Mouse (Mus musculus) layer of hippocampus, postnatal 14 days (tissue): ENCODE data around the gene Mtmr11. TPM values are rescaled to one million over a fixed set of nuclear protein-coding genes. Genes with fewer than 3 reads are reported as not detected.
A peak's percentile ranks its signal among the peaks of the same experiment; 100 is the strongest.

Experiments
- DNase-seq, 2 experiments: peaks; one replicate each; pipeline ENCODE4 v3.0.0; 2021 to 2022; ENCODE audit warnings: low spot score in 2 of 2, mixed read lengths in 1 of 2
- long read RNA-seq, 2 experiments: library from polyadenylated mRNA; stranded (forward); transcript quantifications; one replicate each; pipeline ENCODE4 v2.0.0; 2021
- total RNA-seq, 2 experiments: library from RNA; stranded (reverse); gene quantifications; 2 replicates each; pipeline ENCODE4 v1.2.3; 2021

The Mtmr11 gene
- total RNA-seq: 1 to 10 TPM; 5.8 to 7.8 TPM
- long read RNA-seq, experiment 1, partial matches to known transcripts: 1 of 4 reads
- long read RNA-seq, experiment 1, other reads (novel, unspliced or antisense): 0 of 4 reads
- long read RNA-seq, experiment 2: 0 reads

DNA sequence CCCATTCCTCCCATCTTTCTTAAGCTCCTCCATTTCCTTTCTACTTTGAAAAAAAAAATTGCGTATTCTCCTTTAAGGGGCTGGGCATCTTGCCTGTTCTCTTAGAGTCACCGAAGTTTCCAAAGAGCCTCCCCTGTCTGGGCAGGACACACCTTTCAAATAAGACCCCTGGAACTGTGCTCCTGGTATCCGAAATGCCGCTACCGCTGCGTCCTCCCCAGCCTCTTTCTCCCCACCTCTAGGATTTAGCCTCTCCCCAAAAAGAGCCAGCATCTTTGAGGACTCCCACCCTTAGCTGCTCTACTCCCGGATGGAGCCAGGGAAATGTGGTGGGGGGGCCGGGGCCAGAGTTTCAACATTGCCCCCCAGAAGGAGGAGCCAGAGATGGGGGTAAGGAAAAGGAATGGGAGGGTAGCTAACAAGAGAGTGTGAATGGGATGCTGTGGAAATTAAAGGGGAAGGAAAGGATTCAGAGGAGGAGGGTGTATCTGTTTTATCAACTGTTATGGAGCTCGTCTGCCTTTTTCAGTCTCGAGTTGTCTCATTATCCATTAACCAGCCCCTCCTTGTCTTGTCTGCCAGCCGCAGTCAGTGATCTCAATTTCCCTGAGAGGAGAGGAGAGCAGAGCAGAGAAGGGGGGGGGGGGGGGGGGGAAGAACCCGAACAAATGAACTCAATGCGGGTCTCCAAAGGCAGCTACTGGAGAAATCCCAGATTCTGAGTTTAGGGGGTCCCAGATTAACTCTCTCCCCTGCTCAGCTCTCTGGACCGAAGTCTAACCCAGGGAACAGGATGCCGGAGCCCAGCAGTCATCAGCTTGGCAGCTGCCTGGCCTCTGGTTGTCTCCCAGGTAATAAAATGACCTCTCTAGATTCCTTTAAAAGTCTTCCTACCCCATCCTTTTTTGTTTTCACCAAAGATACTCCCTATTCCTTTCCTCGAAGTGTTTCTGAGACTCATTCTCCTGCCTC, at the start of gene Mtmr11:
Gene Mtmr11 (plus strand): TSS at position 136 of the 972 bp plus-strand sequence.
- no peak for DNase-seq

DNA sequence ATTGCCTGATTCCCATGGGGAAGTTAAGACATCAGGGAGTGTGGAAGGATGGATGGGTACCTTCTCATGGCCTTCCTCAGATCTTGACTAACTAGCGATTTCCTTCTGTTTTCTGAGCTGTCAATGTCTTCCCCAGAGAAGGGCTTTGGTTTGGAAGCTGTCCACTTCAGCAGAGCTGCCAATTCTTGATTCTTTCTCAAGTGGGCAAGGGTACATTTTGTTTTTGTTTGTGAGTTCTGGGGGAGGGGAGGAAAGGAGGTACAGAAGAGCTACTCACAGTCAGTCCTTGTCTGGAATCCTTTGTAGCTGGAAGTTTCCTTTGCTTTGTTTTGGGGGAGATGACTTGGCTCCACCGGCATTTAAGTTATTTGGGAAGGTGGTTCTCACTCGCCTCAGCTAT, 48.6 kb upstream of the Mtmr11 start:
- DNase-seq: peak in 1 of 2 experiments; percentile 50

DNA sequence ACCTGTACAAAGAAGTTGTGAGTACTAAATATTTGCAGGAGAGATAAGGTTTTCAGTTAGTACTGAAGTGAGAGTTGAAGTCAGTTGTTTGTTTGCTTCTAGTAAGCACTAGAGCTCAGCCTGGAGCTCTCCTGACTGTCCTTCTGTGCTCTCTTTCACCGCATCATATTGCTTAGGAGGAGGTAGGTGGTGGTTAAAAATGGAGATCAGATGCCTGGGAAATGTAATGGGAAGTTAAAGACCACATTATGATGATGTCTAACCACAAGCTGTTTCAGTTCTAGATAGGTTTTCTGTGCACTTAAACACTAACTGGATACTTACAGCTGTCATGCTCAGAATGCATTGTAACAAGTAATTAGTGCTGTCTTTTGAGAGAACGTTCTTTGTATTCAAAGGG, 43.7 kb upstream of the Mtmr11 start:
- peak in 1 of 2 experiments; percentile 12 for DNase-seq

DNA sequence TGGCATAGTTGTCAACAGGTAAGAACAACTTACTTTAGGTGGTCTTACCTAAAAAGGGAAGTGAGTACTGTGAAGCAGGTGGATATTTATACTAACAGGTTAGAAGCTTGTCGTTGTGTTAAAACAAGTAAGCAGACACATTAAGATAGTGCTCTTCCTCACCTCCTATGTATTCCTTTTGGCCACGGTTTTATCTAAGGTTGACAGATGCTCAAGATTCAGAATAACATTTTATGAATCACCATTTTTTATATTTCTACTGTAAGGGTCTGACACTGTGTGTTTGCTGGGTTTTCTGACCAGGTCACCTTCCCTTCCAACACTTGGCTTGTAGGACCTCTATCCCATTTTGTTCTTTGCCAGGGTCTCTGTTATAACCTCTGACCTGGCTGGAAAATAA, 43.1 kb upstream of the Mtmr11 start:
- DNase-seq: no peak

DNA sequence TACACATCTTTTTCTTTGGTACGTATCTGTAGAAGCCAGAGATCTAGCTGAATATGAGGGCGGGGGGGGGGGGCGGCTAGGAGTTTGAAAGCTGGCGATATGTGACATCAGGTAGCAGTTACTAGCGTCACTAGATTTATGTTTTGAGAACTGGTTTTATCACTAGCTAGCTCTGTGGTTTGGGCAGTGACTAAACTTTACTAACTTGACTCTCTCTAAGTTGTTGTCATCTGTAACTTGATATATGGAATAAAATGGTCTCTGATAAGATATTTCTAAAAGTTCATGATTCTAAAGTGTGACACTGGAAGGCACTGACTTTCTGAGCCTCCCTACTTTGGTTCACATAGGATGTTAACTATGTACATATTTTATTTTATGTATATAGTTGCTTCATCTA, 37.6 kb upstream of the Mtmr11 start:
- no peak for DNase-seq

DNA sequence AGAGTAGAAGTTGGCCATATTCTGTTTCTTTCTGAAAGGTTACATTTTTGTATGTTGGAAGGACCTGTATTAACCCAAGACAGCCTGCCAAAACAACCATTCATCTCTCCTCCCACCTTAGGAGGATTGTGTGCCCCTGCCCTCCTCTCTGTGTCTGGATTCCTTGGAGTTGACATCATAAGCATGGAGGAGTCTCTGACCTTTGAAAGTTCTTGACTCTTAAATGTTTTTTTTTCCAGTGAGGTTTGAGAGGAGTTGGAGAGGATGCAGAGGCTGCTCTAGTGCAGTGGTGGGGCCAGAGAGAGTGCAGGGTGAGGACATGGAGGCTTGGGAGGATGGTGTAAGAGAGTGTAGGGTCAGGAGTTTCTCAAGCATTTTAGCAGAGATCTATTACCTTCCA, 33.7 kb upstream of the Mtmr11 start:
- DNase-seq: no peak

DNA sequence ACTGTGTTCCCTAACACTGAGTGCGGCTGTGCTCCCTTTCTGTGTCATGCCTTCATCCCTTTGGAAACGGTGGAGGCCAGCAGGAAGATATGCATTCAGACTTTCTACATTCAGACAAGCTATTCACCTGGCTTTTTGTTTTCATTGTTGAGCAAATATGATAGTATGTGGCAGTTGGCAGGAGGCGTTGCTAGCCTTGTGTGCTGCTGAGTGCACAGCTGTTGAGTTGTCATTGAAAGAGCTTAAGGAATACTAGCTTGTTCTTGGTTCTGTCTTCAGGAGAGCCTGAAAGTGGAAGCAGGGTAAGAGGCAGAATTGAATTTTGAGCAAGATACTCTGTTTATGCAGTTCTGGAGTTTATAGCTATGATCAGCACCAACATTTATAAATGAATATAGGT, 29.3 kb upstream of the Mtmr11 start:
- DNase-seq: no peak

DNA sequence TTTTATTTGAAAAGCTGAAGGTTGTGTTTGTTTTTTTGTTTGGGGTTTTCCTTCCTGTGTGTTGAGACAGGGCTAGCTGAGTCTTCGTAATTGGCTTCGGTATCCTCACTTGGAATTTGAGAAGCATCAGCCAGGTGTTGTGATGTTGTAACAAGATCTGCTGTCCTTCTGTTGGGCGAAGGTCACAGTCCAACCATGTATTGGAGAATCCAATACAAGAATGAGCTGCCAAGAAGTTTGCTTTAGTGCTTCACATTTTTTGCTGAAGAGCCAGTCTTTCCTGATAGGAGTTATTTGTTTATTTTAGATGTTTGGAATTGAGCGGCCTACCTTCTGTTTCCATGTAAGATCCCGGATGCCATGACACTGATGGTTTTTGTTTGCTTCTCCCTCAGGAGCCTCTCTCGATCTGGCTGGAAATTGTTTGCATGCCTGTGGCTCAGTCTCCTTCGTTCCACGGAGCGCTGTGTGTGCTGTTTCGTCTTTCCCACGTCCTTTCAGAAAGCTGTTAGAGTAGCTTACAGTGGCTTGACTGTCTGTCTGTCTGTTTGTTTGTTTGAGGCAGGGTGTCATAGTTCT, 28.4 kb upstream of the Mtmr11 start:
- DNase-seq: no peak

DNA sequence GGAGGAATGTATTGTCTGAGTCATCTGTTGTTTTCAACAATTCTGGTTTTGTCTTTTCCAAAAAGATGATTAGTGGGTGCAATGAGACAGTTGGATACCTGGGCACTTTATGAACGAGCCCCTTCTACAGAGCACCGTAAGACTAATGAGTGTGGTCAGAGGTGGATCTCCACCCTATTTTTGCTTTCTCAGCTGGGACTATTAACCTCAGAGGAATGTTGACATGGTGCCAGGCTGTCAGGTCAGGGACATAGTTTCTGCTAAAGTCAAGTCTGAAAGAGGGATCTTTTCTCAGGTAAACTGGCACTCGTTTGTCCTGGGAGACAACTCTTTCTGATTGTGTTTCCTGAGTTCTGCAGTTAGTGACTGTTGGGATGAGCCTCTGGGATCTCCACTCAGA, 26.8 kb upstream of the Mtmr11 start:
- DNase-seq: no peak

DNA sequence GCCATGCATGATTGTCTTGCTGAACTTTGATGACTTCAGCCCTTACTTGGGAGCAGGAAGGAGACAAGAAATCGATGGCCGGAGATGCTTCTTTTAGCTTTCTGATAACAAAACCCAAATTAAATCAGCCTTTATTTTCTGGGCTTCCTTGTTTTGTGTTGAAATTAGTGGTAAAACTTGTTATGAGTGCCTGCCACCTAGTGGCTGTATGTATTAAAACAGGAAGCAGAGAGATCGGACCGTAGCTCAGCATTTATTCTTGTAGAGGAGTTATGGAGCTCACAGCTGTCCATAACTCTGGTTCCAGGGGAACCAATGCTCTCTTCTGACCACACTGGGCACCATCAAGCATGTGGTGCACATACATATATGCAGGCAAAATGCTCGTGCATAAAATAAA, 13.9 kb upstream of the Mtmr11 start:
- peak; percentile 56 to 83 for DNase-seq

DNA sequence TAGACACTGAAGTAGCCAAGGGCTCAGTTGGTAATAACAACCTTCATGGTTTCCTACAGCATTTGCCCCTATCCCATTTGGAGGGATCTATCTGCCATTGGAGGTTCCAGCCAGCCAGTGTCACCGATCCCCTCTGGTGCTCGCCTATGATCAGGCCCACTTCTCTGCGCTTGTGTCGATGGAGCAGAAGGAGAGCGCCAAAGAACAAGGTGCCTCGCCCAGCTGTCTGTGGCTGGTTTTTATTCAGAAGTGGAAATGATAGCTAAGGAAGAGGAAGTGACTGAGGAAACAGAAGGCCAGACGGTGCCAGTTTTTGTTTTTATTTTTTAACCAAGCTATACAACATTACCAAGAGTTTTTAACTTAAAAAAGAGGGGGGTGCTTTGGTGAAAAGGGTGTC, 10.0 kb upstream of the Mtmr11 start:
- no peak for DNase-seq

DNA sequence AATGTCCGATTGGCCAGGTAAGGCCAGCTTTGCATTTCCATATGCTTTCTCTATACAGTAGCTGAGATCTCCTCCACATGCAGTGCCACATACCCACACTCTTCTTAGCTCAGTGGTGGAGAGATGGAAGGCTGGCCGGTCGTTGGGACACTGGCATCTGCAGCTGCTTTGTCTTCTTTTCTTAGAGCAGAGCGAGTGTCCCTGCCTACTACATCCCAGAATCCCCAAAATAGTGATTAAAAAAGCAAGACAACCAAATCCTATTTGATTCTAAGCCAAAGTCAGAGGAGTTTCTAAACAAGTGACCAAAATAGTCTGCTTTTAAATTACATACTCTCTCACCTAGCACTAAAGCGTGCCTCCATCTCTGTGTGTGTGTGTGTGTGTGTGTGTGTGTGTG, 9.2 kb upstream of the Mtmr11 start:
- no peak for DNase-seq

DNA sequence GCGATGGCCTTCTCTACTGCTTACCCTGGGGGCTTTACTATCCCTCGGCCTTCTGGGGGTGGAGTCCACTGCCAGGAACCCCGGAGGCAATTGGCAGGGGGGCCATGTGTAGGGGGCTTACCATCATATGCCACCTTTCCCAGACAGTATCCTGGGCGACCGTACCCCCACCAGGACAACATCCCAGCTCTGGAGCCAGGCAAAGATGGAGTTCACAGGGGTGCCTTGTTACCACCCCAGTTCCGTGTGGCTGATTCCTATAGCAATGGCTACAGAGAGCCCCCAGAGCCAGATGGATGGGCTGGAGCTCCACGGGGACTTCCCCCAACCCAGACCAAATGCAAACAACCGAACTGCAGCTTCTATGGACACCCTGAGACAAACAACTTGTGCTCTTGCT, 6.3 kb upstream of the Mtmr11 start:
- no peak for DNase-seq

DNA sequence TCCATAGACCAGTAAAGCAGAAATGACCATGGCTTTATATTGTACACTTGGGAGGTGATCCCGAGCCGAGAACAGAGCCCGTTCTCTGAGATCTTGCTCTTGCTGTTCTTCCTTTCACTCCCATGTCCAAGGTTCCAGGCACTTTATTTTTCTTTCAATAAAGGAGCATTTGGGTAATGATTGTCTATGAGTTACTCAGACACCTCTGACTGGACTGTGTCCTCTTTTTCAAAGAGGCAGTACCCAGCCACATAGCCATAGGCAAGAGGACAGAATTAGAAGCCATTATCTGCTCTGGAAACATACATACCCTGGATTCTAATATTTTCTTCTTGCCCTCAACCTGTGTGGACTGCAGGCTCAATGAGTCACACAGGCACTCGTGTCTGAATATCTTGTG, 2.0 kb upstream of the Mtmr11 start:
- no peak for DNase-seq

DNA sequence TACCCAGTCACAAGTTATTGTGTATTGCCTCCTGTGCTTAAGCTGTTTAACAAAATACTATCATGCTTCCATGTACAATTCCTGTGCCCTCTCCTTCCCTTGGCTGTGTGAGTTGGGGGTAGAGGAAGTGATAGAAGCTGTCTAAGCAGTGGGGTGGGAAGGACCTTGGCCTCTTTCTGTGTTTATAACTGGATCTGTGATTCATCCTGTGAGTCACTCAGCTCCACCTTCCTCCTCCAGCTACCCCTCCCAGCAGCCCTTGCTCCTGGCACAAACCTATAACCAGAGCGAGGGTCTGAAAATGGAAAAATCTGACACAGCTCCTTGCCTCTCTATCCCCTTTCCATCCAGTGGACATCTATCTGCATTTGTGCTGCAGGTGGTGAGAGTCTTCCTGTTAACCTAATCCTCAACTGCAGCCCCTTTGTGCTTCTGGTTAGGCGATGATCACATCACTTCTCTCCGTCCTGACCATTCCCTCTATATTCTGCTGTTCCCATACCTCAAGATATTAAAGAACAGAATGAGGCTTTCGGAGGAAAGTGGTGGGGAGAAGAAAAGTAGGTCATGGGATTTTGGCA, 1.5 kb upstream of the Mtmr11 start:
- DNase-seq: no peak

DNA sequence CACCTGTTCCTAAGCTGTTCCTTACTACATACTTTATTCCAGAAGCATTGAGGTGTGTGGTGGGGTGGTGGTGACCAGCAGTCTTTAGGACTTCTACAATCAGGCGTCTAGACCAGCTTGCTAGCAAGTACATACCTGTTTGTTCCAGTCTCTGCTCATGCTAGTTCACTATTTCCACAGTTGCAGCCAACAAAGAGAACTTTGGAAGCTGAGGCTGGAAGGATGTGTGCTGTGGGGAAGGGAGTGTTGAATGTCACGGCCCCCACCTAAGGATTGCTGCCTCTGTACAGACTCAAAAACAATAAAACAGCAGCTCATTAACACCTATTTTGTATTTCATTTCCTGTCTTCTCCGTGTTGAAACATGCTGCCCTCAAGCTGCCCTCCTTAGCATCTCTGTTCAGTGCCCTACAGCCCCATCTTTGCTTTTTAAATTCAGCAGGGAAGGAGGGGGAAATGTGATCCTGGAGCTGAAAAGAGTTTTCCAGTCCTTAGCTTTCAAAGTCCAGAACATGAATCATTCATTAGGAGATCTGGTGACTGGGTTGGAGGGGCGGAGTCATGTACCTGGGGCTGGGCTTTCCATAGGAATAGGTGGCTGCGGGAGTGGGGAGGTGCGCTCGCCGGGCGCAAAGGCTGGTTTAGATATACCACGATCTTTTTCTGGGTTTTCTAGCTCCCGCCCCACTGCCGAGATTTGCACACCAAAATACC, 844 bp upstream of the Mtmr11 start:
- DNase-seq: no peak

DNA sequence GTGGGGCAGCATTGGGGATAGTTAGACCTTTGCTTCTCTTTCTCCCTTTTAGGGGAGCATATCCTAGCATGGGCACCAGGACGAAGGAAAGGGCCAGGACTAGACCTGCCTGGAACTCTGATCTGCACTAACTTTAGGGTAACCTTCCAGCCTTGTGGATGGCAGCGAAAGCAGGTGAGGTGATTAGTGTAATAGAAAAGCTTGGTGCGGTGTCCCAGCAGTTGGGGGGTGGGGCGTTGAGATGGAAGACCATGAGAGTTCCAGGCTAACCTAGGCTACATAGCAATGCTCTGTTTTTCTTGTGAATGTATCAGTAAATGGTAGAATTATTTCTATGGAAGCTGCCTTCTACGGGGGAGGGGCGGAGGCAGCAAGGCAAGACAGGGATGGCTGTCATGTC, 1.2 kb downstream of the Mtmr11 start:
- DNase-seq: no peak

DNA sequence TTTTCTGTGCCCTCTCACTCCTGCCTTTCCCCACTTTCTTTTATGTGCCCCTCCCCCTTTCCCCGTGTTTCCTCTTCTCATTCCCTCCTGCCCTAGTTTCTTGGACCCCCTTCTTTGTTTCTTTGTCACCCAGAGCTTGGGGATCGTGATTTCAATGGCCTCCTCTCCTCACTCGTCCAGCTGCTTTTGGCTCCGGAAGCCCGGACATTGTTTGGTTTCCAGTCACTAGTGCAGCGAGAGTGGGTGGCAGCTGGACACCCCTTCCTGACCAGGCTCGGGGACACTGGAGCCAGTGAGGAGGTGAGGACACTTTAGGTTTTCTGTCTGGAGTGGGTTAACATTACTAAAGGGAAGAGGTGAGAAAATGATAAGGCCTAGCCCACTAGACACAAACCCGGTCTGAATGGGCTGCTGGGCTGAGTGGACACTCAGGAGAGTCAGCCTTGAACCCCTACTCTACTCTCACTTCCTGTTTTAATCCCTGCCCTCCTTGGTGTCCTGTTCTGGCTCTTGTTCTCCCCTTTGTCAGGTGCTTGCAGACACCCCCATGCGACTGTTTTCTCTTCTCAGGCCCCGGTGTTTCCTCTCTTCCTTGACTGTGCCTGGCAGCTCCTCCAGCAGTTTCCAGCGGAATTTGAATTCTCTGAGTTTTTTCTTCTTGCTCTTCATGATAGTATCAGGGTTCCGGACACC, 6.8 kb downstream of the Mtmr11 start:
- DNase-seq: no peak

DNA sequence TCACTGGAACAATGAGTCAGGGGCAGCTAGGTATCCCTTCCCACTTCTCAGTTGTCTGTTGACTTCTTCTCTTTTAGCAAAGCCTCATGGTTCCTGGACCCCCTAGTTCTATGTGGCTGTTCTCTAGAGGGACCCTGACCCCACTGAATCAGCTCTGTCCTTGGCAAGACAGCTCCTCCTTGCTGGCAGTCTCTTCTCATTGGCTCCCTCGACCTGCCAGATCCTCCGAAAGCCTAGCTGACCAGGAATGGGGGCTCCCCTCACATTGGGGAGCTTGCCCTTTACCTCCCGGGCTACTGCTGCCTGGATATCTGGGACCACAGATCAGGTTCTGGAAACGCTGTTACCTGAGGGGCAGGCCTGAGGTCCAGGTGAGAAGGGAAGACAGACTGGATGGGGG, 8.5 kb downstream of the Mtmr11 start:
- DNase-seq: no peak

DNA sequence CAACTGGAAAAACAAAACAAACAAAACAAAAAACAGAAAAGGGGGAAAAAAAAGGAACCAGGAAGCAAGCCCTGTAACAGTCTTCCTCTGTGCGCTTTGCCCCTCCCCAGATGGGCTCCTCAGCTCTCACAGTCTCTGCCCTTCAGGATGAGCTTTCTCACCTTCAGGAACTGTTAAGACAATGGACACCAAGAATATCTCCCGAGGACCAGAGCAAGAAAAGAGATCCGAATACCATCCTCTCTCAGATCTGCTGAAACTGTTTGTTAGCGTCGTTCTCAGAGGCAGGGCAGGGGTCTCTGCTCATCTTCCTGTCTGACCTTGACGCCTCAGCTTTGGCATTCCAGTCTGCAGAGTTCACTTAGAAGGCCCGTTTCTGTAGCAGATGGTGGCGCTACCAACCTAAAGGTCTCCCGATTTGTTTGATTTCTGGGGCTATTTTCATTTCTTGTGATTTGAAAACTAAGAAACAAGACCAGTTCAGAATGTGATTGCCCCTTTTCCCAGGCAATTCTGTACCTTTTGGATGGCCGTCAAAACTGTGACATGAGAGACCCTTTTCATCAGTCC, 9.3 kb downstream of the Mtmr11 start:
- no peak for DNase-seq
